Comparison of ENCODE assay signal across 8 mouse cellular contexts in the genomic region with DNA sequence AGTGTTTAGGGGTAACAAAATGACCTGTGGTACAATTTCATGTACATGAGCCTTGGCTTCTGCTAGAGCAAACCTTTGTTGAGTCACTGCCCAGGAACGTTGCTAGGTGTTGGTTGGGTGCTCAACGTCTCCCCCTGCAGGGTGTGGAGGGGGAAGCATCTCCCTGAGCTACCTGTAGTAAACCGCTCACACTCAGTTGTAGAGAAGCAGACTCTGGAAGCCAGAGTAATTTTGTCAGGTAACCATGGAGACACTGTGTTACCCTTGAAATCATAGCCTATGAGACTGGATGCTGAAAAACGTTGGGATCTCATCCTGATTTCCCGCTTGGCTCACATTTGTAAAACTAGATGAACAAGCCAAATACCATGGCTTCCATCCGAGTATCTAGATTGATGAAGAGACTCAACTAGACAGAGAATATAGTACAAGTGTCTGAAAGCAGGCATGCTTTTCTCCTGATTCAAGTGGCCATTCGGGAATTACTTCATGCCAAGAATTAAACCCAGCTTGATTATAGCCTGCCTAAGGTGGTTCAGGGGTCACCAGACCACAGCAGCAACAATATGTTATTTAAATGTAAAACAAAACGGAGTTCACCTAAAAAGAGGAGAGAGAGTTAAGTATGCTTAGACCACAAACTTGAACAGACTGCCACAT.
DNase-seq lines count a peak whose midpoint lies in the region; ATAC-seq and TF ChIP-seq lines count a peak whose summit lies in the region.

No protein-coding gene starts in this region.

- ATAC-seq in heart, embryonic 12.5 days (ENCODE audit: insufficient number of reproducible peaks, low FRiP score) = no peak
- ATAC-seq in forebrain, postnatal 0 days = peak; percentile 66

- no peak overlapping the region for H3K4me2 ChIP-seq in heart, embryonic 12.5 days
- H3K4me2 ChIP-seq in forebrain, postnatal 0 days (ENCODE audit: low read depth) = no peak overlapping the region

- DNase-seq in heart, adult 18-20 months = peak; percentile 42 to 56
- peak; percentile 80 to 89 for DNase-seq in CD8-positive naive resting alpha-beta T cell, adult 2 months (ENCODE audit: low read depth in 2 of 2, low spot score in 2 of 2)
- peak; percentile 43 for DNase-seq in forebrain, postnatal 0 days
- DNase-seq in layer of hippocampus, adult 9-11 months = peak; percentile 45
- DNase-seq in lung, postnatal 4 days = peak; percentile 60 to 67

- H3K4me1 ChIP-seq in heart, embryonic 12.5 days (replicated peaks) = peaks cover 14% of the 10 kb centered on the region
- H3K4me1 ChIP-seq in brown adipose tissue, adult 24 weeks (ENCODE audit: control insufficient read depth, insufficient read depth, insufficient read length, low read length) = peaks cover 13% of the 10 kb centered on the region
- H3K4me1 ChIP-seq in forebrain, postnatal 0 days (ENCODE audit: insufficient read depth) = no peaks in the 10 kb centered on the region
- H3K4me1 ChIP-seq in testis, adult 2 months (ENCODE audit: control insufficient read depth, insufficient read depth, low read length) = no peaks in the 10 kb centered on the region

- peak; percentile 49; the same call in 1 of the 2 replicates for TF ChIP-seq CTCF in forebrain, postnatal 0 days (IDR thresholded peaks at IDR 0.05; ENCODE audit: low read depth)
- TF ChIP-seq CTCF in testis, adult 2 months (IDR thresholded peaks at IDR 0.05; ENCODE audit: control insufficient read depth, insufficient read depth, insufficient replicate concordance, low read depth, low read length) = peak; percentile 92; the same call in 1 of the 2 replicates

- H3K27me3 ChIP-seq in heart, embryonic 12.5 days (replicated peaks) = no peaks in the 10 kb centered on the region
- no peaks in the 10 kb centered on the region for H3K27me3 ChIP-seq in forebrain, postnatal 0 days (ENCODE audit: insufficient read depth, low read length)
- no peaks in the 10 kb centered on the region for H3K27me3 ChIP-seq in testis, adult 2 months (ENCODE audit: control insufficient read depth, insufficient read depth, low read length)

- H3K9me3 ChIP-seq in heart, embryonic 12.5 days (replicated peaks) = no peaks in the 10 kb centered on the region
- no peaks in the 10 kb centered on the region for H3K9me3 ChIP-seq in forebrain, postnatal 0 days (ENCODE audit: low read length)

- 62% methylated on average over 8 of the region's 8 CpGs for WGBS in heart, embryonic 12.5 days
- WGBS in forebrain, postnatal 0 days = 53% methylated on average over 8 of the region's 8 CpGs

- no peak for TF ChIP-seq POLR2A in testis, adult 2 months (IDR thresholded peaks at IDR 0.05; ENCODE audit: control insufficient read depth, low read depth, low read length)

- no peaks in the 10 kb centered on the region for H3K36me3 ChIP-seq in heart, embryonic 12.5 days
- no peaks in the 10 kb centered on the region for H3K36me3 ChIP-seq in forebrain, postnatal 0 days (ENCODE audit: insufficient read depth)
- no peaks in the 10 kb centered on the region for H3K36me3 ChIP-seq in testis, adult 2 months (ENCODE audit: control insufficient read depth, insufficient read depth, low read length)

- no peak overlapping the region for H3K27ac ChIP-seq in heart, embryonic 12.5 days (ENCODE audit: poor library complexity, severe bottlenecking)
- H3K27ac ChIP-seq in brown adipose tissue, adult 24 weeks (replicated peaks; ENCODE audit: low read depth, low read length) = peak overlapping the region; percentile 39; the same call in 1 of the 2 replicates
- no peak overlapping the region for H3K27ac ChIP-seq in forebrain, postnatal 0 days (ENCODE audit: low read depth, low read length)
- H3K27ac ChIP-seq in testis, adult 2 months (ENCODE audit: control insufficient read depth, insufficient read depth, low read depth, low read length) = no peak overlapping the region

- no peak overlapping the region for H3K4me3 ChIP-seq in heart, embryonic 12.5 days
- H3K4me3 ChIP-seq in brown adipose tissue, adult 24 weeks (ENCODE audit: insufficient read depth, low read depth, low read length) = no peak overlapping the region
- H3K4me3 ChIP-seq in forebrain, postnatal 0 days (ENCODE audit: low read depth, low read length) = no peak overlapping the region
- no peak overlapping the region for H3K4me3 ChIP-seq in testis, adult 2 months (ENCODE audit: control insufficient read depth, low read depth, low read length)

- H3K9ac ChIP-seq in heart, embryonic 12.5 days = no peak overlapping the region
- no peak overlapping the region for H3K9ac ChIP-seq in forebrain, postnatal 0 days
